Mouse (Mus musculus) CH12.LX (cell line): Measurements from ENCODE around the gene Cbl.

Source experiments
- EP300 ChIP-seq: IDR thresholded peaks from 2 replicates; pipeline ENCODE4 v1.6.1; 2011; ENCODE audit warnings: low read length, improper control_type of control experiment
- POLR2AphosphoS2 ChIP-seq: IDR thresholded peaks from 2 replicates; pipeline ENCODE4 v1.6.1; 2011; ENCODE audit warnings: low read depth, low read length, improper control_type of control experiment
- ZC3H11A ChIP-seq: IDR thresholded peaks from 2 replicates; pipeline ENCODE4 v1.6.1; 2012; ENCODE audit warnings: low read depth, mild to moderate bottlenecking, inconsistent platforms, low read length, improper control_type of control experiment

DNA sequence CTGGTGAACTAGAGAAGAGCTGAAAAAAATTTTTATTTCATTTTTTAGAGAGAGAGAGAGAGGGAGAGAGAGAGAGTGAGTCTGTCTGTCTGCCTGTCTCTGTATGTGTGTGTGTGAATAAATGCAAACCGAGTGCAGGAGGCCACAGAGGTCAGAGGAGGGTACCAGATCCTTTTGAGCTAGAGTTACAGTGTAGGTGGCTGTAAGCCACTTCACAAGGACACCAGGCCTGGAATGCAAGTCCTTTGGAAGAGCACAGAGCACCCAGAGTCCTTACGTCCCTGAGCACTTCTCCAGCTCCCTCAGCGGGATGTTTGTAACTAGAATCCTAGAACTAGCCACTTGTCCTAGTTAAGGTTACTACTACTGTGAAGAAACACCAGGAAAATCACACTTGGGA lies 74.0 kb downstream of the Cbl start:
- TF ChIP-seq POLR2AphosphoS2, result no peak
- TF ChIP-seq ZC3H11A, result no peak
- TF ChIP-seq EP300, result no peak
